Mouse (Mus musculus) hindbrain, embryonic 13.5 days (tissue): ENCODE data around the gene Lamc1. TPM values are rescaled to one million over a fixed set of nuclear protein-coding genes. Genes with fewer than 3 reads are reported as not detected.
"Not testable (repeated sequence)": the region's sequence is repeated elsewhere in the genome, so short reads cannot be mapped to it uniquely, and the experiment has no call there.

Experiments
- ATAC-seq: fragments of 200-750 bp; cut with Nextera tagmentation; 2 replicates; pipeline ENCODE4 v1.8.0; 2017; ENCODE audit warnings: moderate TSS enrichment; ENCODE audit not compliant: low FRiP score
- H3K27ac ChIP-seq: fragments of 300-500 bp; sonication (generic); 2 replicates; pipeline ENCODE4 v1.5.1; 2015; ENCODE audit warnings: inconsistent platforms, mild to moderate bottlenecking, moderate library complexity
- H3K27me3 ChIP-seq: fragments of 300-500 bp; sonication (generic); 2 replicates; pipeline ENCODE4 v1.6.1; 2015; ENCODE audit warnings: mild to moderate bottlenecking, inconsistent platforms
- H3K36me3 ChIP-seq: fragments of 300-500 bp; sonication (generic); 2 replicates; pipeline ENCODE4 v1.6.1; 2015; ENCODE audit warnings: mild to moderate bottlenecking, inconsistent platforms
- H3K4me1 ChIP-seq: fragments of 300-500 bp; sonication (generic); replicated peaks from 2 replicates; pipeline ENCODE4 v1.6.1; 2015; ENCODE audit warnings: inconsistent platforms
- H3K4me2 ChIP-seq: fragments of 300-500 bp; sonication (generic); 2 replicates; pipeline ENCODE4 v1.6.1; 2015; ENCODE audit warnings: inconsistent platforms, mild to moderate bottlenecking, moderate library complexity
- H3K4me3 ChIP-seq: fragments of 300-500 bp; sonication (generic); 2 replicates; pipeline ENCODE4 v1.5.1; 2015; ENCODE audit warnings: mild to moderate bottlenecking, inconsistent platforms
- H3K9ac ChIP-seq: fragments of 300-500 bp; sonication (generic); 2 replicates; pipeline ENCODE4 v1.6.1; 2015; ENCODE audit warnings: mild to moderate bottlenecking, inconsistent platforms
- H3K9me3 ChIP-seq: fragments of 300-500 bp; sonication (generic); 2 replicates; pipeline ENCODE4 v1.6.1; 2016; ENCODE audit warnings: inconsistent platforms
- WGBS: fragments of 180-500 bp; shearing (Covaris S2); methylation state at CpG from one replicate; pipeline ENCODE4 v1.1.7; 2015; 5-methylcytosine and 5-hydroxymethylcytosine counted together
- polyA plus RNA-seq: library from polyadenylated mRNA; unstranded; fragments of >200 nt; fragmentation: Nextera tagmentation; extraction: Ambion mirVana; gene quantifications from 2 replicates; pipeline ENCODE4 v1.2.1, GENCODE M21; 2015

The Lamc1 gene
- polyA plus RNA-seq, 1 experiment from 2014 or later: 20.2 TPM

DNA sequence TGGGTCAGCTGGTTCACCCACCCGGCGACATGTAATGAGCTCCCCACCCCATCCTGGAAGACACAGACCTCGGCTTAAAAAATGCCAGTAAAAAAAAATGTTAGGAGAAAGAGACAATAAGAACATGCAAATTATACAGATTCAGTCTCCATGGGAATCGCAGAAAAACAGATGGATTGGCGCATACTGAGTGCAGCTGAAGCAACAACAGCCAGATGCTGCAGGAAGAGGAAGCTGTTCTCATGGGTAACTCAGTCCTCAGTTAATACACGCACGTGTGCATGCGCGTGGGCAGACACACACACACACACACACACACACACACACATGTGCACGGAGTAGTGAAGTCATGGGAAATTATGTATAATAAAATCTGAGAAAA is 23.7 kb downstream of the Lamc1 start:
- H3K9me3 ChIP-seq: no peaks in the 10 kb centered on the region
- H3K9ac ChIP-seq: no peak overlapping the region
- peaks cover 24% of the 10 kb centered on the region for H3K4me1 ChIP-seq
- peak overlapping the region; percentile 66 for H3K27ac ChIP-seq
- peak; percentile 59; the same call in 1 of the 2 replicates for ATAC-seq
- no peak overlapping the region for H3K4me3 ChIP-seq
- no peaks in the 10 kb centered on the region for H3K27me3 ChIP-seq
- 54% methylated on average over 10 of the region's 10 CpGs for WGBS
- peak overlapping the region; percentile 0; the same call in 1 of the 2 replicates for H3K4me2 ChIP-seq
- no peaks in the 10 kb centered on the region for H3K36me3 ChIP-seq

DNA sequence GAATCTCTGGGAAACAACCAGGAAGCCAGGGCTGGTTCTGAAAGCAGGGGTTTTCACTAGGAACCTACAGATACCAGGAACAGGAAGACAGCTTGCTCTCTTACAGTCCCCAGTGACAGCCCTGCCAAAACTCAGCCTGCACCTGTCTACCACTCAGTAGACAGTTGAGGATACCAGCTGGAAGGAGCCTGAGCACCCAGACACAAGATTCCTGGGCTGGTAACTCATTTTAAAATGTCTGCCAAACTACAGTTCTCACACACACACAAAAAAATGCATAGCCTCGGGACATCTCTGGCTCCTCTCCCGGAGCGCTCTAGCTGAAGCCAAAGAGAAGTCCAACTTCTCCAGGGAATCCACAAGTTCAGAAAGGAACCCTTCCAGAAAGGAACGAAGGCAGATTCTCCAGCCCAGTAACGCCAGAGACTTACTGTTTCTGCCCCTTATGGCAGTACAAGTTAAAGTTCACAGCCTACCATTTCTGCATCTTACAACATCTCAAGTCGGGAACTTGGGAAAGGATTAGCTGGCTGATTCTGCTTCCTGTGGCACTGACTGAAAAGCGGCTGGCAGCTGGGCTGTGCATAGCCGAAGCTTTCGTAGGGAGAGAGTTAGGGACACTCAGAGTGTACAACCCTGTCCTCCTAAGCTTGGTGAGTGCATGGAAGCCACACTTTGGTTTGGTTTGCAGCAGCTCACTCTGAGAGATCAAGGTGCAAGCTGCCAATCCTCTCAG is 24.2 kb downstream of the Lamc1 start:
- 0 out of 2 replicates have a peak, but pooled peaks have one; percentile 7 for ATAC-seq
- H3K36me3 ChIP-seq: no peaks in the 10 kb centered on the region
- peaks cover 24% of the 10 kb centered on the region for H3K4me1 ChIP-seq
- H3K4me3 ChIP-seq: no peak overlapping the region
- WGBS: 77% methylated on average over 9 of the region's 9 CpGs
- H3K27ac ChIP-seq: peak overlapping the region; percentile 66
- no peaks in the 10 kb centered on the region for H3K9me3 ChIP-seq
- no peaks in the 10 kb centered on the region for H3K27me3 ChIP-seq
- H3K4me2 ChIP-seq: peak overlapping the region; percentile 0; the same call in 1 of the 2 replicates
- no peak overlapping the region for H3K9ac ChIP-seq

DNA sequence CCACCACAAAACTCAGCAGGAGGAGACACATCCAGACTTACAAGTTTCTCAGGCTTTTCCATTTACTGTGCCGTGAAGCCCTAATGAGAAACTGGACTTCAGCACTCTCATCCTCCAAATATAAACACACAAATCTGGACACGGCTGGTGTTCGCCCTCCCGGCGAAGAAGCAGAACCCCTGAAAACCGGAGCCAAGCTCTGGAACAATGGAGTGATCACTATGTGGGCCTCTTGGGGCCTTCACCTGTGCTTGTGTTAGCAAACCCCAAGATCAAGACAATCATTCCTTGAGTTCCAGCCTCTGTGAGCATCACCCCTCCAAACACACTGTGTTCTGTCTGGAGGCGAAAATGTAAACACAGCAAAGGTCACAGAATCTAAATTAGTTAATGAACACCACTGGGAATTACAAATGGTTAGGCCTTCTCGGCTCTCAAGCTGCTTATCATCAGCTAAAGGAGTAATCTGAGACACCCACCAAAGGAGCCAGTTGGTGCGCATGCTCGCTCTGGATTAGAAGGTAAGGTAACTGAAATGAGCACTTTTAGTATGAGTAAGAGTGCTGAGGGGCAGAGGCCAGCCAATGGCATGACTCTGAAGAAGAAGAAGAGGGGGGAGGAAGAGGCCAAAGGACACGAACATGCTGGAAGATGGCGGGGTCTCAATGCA is 24.9 kb downstream of the Lamc1 start:
- ATAC-seq: no peak
- no peak overlapping the region for H3K4me2 ChIP-seq
- H3K9me3 ChIP-seq: no peaks in the 10 kb centered on the region
- WGBS: 79% methylated on average over 12 of the region's 12 CpGs
- no peak overlapping the region for H3K9ac ChIP-seq
- H3K27ac ChIP-seq: peak overlapping the region; percentile 35; the same call in 1 of the 2 replicates
- H3K4me1 ChIP-seq: peaks cover 24% of the 10 kb centered on the region
- H3K4me3 ChIP-seq: no peak overlapping the region
- no peaks in the 10 kb centered on the region for H3K36me3 ChIP-seq
- no peaks in the 10 kb centered on the region for H3K27me3 ChIP-seq

DNA sequence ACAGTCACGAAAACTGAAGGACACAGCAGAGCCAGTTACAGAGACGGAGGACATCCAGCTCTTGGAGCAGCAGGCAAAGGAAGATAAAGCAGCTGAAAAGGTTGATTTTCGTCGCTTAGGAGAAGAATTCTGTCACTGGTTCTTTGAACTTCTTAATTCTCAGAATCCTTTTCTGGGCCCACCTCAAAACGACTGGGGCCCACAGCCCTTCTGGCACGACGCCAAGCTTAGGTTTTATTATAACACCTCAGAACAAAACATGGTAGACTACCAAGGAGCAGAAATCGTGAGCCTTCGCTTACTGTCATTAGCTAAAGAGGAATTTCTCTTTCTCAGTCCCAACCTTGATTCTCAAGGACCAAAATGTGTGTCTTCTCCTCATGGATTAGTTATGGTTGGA is 26.9 kb downstream of the Lamc1 start:
- H3K9ac ChIP-seq, H3K9me3 ChIP-seq, H3K36me3 ChIP-seq, H3K4me2 ChIP-seq, H3K27me3 ChIP-seq, H3K27ac ChIP-seq, H3K4me3 ChIP-seq, ATAC-seq: not testable (repeated sequence)
- 90% methylated on average over 9 of the region's 9 CpGs for WGBS
- H3K4me1 ChIP-seq: peaks cover 24% of the 10 kb centered on the region

DNA sequence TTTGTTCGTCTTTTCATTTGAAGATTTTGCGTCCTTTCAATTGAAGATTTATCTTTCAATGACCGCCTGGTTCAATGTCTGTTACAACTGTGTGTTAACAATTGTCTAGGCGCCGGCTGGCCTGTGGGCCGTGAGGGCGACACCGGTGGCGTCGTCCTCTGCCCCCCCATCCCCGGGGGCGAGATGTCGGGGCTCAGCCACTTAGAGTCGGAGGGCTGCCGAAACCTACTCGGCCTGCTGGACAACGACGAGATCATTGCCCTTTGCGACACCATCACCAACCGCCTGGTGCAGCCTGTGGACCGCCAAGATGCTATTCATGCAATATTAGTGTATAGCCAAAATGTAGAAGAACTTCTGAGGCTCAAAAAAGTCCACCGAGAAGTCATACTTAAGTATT is 27.3 kb downstream of the Lamc1 start:
- H3K4me2 ChIP-seq, H3K36me3 ChIP-seq, H3K9me3 ChIP-seq, H3K4me3 ChIP-seq, H3K27me3 ChIP-seq, ATAC-seq, H3K9ac ChIP-seq, H3K27ac ChIP-seq: not testable (repeated sequence)
- WGBS: 94% methylated on average over 22 of the region's 22 CpGs
- H3K4me1 ChIP-seq: peaks cover 24% of the 10 kb centered on the region

DNA sequence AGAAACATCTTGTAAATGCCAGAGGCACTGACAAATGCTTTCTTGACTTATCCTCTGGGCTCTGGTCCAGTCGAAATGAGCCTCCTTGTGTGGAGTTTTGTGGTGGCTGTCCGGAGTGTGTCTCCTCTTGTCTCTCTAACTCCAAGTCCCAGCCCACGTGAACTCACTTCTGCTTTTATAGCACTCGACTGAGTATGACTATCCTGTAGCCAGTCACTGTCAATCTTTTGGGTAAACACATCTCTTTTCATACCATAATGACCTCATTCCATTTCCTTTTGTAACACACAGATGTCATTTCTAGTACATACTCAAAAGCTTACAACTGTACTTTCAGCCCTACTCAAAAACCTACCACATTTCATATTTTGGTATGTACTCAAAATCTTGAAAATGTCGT is 33.1 kb downstream of the Lamc1 start:
- not testable (repeated sequence) for H3K27me3 ChIP-seq, H3K27ac ChIP-seq, H3K9ac ChIP-seq, H3K9me3 ChIP-seq, H3K4me3 ChIP-seq, H3K4me1 ChIP-seq, ATAC-seq, H3K4me2 ChIP-seq, H3K36me3 ChIP-seq
- 82% methylated on average over 5 of the region's 5 CpGs for WGBS

DNA sequence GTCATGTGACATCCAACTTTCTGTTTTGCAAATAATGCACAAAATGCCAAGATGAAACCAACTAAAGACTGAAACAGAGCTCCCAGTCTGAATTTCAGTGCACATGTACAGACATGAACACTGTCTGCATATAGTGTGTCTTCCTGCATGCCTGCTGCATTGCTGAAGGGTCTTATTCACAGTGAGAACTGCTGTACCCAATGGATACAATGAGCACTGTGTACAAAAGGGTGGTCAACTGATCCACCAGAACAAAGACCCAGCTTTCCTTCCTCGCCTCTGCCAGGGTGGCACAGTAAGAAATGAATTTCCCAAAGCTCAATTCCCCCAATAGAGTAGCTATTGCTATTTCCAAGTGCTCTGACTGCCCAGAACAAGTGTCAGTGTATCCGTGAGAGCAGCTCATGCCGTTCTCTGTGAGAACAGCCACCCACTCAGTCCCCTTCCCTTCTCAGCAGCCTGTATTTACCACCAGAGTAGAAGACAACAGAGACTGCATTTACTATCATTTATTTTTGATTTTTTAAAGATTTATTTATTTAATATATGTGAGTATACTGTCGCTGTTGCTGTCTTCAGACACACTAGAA is 34.7 kb downstream of the Lamc1 start:
- H3K36me3 ChIP-seq, H3K27me3 ChIP-seq, H3K4me3 ChIP-seq, H3K4me1 ChIP-seq, H3K4me2 ChIP-seq, H3K27ac ChIP-seq, H3K9ac ChIP-seq, H3K9me3 ChIP-seq, ATAC-seq: not testable (repeated sequence)
- 67% methylated on average over 4 of the region's 4 CpGs for WGBS

DNA sequence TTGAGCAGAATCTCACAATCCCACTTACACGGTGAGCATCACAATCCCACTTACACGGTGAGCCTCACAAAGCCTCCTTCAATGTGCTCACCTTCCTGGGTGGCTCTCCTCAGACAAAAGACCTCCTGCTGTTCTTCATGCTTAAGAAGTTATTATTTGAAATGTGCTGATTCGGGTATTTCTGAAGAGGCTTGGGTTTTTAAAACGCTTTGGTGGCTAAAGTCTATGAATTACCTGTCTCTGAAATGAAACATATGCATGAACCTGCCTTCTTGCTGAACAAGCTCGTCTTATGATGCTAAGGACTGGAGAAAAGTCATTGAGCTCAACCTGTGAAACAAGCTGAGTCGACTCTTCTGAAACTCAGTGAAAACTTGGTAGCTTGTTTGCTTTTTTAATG is 36.6 kb downstream of the Lamc1 start:
- Histone ChIP-seq H3K4me3 (no peak overlapping the region), H3K36me3 (no peaks in the 10 kb centered on the region), H3K9me3 (no peaks in the 10 kb centered on the region), H3K27ac (0 out of 2 replicates have a peak overlapping the region, but pooled peaks have one; percentile 23), H3K4me2 (no peak overlapping the region), H3K27me3 (no peaks in the 10 kb centered on the region), H3K4me1 (peaks cover 19% of the 10 kb centered on the region), H3K9ac (no peak overlapping the region)
- 70% methylated on average over 6 of the region's 6 CpGs for WGBS
- no peak for ATAC-seq

DNA sequence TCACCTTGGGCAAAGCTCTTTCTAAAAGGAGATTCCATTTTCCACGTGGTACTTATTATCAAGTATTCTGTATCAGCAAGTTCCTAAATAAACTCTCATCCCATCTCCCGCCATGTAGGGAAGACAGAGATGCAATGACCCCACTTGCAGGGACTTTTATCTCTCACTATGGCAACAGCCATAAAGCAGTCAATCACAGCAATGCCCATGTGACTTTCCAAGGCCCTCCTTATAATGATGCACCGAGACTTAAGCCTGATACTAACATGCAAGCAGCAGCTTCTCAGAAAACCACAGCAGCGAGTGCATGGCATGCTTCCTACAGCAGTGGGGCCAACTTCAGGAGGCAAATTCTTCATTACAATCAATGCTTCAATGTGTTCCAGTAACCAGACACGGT is 39.7 kb downstream of the Lamc1 start:
- Histone ChIP-seq H3K4me2 (no peak overlapping the region), H3K27me3 (no peaks in the 10 kb centered on the region), H3K9me3 (no peaks in the 10 kb centered on the region), H3K9ac (no peak overlapping the region), H3K36me3 (no peaks in the 10 kb centered on the region), H3K4me1 (peaks cover 19% of the 10 kb centered on the region), H3K27ac (no peak overlapping the region), H3K4me3 (no peak overlapping the region)
- 56% methylated on average over 5 of the region's 5 CpGs for WGBS
- ATAC-seq: no peak; the same call in 1 of the 2 replicates

DNA sequence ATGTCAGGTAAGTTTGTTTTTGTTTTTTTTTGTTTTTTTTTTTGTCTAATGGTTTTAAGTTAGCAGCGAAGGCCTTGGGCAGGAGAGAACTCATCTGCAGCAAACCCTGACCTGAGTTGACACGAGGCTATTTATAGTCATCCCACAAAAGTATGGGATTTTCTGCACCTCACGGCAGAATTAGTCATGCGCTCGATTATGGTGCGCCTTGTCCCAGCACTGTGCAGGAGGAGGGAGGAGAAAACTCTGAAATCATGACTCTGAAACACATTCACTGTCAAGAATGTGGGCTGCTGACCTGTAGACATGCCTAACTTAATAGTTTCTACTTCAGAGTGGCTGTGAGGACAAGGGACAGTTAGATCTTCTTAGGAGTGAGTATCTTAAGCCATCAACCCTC is 40.4 kb downstream of the Lamc1 start:
- Histone ChIP-seq H3K4me3 (no peak overlapping the region), H3K27ac (no peak overlapping the region), H3K36me3 (no peaks in the 10 kb centered on the region), H3K27me3 (no peaks in the 10 kb centered on the region), H3K4me2 (no peak overlapping the region), H3K9ac (no peak overlapping the region), H3K4me1 (peaks cover 19% of the 10 kb centered on the region), H3K9me3 (no peaks in the 10 kb centered on the region)
- 65% methylated on average over 6 of the region's 6 CpGs for WGBS
- ATAC-seq: no peak

DNA sequence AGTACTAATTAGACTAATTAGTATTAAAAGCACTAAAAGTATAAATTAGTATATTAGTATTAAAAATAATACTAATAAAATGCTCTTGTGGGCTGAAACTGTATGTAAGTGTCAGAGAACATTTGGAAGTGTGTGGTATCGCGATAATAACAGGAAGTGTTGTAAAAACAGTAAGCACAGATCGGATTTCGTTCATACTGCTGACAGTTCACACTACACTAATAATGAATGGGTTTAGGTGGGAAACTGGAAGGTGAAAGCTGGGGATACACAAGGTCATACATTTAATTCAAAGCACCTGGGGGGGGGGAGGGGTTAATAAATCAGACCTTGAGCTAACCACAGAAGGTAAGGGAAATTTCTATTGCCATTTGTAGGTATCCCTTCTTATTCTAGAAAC is 41.2 kb downstream of the Lamc1 start:
- H3K27me3 ChIP-seq: no peaks in the 10 kb centered on the region
- ATAC-seq: no peak
- no peak overlapping the region for H3K4me2 ChIP-seq
- peaks cover 19% of the 10 kb centered on the region for H3K4me1 ChIP-seq
- 82% methylated on average over 4 of the region's 4 CpGs for WGBS
- no peaks in the 10 kb centered on the region for H3K36me3 ChIP-seq
- H3K9me3 ChIP-seq: no peaks in the 10 kb centered on the region
- no peak overlapping the region for H3K4me3 ChIP-seq
- no peak overlapping the region for H3K27ac ChIP-seq
- H3K9ac ChIP-seq: no peak overlapping the region

DNA sequence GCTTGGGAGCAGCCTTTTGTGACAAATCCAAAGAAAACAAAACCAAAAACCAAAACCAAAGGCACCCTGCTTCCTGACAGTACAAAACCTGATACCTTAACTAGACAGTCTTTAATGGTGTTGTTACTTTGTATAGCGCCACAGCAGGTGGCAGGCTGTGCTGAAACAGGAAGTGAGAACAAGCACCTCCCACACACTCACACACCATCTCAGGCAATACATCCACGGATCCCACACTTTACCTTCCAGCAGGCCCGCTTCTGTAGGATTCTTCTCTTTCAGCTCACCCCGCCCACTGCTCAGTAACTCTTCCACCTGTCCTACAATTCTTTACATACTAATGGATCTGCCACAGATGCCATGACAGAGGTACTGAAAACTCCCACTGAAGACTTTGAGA is 44.6 kb downstream of the Lamc1 start:
- Histone ChIP-seq H3K9me3 (no peaks in the 10 kb centered on the region), H3K4me2 (no peak overlapping the region), H3K4me1 (peaks cover 16% of the 10 kb centered on the region), H3K27me3 (no peaks in the 10 kb centered on the region), H3K9ac (no peak overlapping the region), H3K36me3 (no peaks in the 10 kb centered on the region), H3K4me3 (no peak overlapping the region), H3K27ac (no peak overlapping the region)
- WGBS: 80% methylated on average over 4 of the region's 4 CpGs
- ATAC-seq: no peak
